Mouse (Mus musculus): Measurements from ENCODE around the gene Trim66. TPM values are rescaled to one million over a fixed set of nuclear protein-coding genes. Genes with fewer than 3 reads are reported as not detected.
A peak's percentile ranks its signal among the peaks of the same experiment; 100 is the strongest.

The Trim66 gene
- 1 to 10 TPM; 8.3 to 8.5 TPM for total RNA-seq (2021)

- intact Hi-C loops (cut with DNase I) = no loop called here
- DNase-seq (ENCODE audit: extremely low spot score in 1 of 2, low spot score in 2 of 2) = no peak
Measured at GRCm38 (mm10) chr7:109508034-109508433, at the start of gene Trim66. TSS of gene Trim66 (minus strand) at chr7:109508134.

DNA sequence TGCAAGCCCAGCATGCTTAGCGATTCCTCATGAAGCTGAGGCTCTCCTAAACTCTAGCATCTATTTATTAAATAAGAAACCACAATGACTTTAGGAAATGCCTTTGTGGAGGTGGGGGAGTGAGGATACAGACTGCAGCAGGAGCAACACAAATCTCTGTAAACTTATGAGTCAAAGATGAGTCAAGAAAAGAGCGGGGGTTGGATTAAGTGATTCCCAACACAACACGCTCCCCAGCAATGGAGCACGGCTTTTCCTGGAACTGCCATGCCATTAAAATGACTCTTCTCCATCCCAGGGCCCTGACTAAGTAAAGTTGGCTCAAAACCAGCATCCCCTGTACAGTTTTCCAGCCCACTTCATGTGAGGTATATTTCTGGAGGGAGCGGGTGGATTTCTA, 38.8 kb upstream of the Trim66 start:
- DNase-seq (ENCODE audit: extremely low spot score in 1 of 2, low spot score in 2 of 2) = no peak
- intact Hi-C loops (cut with DNase I) = no loop called here

DNA sequence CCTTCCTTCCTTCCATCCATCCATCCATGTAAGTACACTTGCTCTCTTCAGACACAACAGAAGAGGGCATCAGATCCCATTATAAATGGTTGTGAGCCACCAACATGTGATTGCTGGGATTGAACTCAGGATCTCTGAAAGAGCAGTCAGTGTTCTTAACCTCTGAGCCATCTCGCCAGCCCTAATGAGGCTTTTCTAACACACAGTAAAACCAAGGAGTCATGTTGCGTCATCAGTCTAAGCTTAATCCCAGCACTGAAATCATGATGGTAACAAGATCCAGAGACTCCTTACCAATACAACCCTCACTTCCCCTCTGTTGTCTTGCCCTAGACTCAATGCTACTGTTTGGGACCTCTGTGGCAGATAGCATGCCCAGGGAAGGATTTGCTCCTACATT, 38.3 kb upstream of the Trim66 start:
- no peak for DNase-seq (ENCODE audit: extremely low spot score in 1 of 2, low spot score in 2 of 2)
- intact Hi-C loops (cut with DNase I) = no loop called here

- DNase-seq (ENCODE audit: extremely low spot score in 1 of 2, low spot score in 2 of 2) = no peak
- intact Hi-C loops (cut with DNase I) = no loop called here
Measured at GRCm38 (mm10) chr7:109545255-109545993, 37.5 kb upstream of the Trim66 start.

DNA sequence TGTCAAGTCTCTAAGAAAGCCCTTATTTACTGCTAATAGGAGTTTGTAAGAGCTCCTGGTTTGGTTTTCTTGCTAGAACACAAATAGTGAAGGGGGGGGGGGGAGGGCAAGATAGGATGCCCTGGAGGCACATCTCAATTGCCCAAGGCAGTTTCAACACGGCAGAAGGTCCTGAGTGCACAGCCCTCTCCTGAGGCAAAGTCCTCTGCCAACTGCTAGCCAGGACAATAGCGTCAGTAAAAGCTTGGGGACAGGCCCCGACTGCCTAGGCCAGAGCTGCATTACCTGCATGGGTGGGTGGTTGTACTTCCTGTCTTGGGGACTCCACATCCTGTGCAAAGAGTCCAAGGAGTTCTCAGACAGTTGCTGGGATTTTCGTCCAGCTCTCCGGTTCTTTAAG, 36.9 kb upstream of the Trim66 start:
- intact Hi-C loops (cut with DNase I) = no loop called here
- DNase-seq (ENCODE audit: extremely low spot score in 1 of 2, low spot score in 2 of 2) = no peak

GRCm38 (mm10) chr7:109542364-109542628, 34.4 kb upstream of the Trim66 start:
- no peak for DNase-seq (ENCODE audit: extremely low spot score in 1 of 2, low spot score in 2 of 2)
- intact Hi-C loops (cut with DNase I) = no loop called here

GRCm38 (mm10) chr7:109541609-109542363, 33.9 kb upstream of the Trim66 start:
- intact Hi-C loops (cut with DNase I) = no loop called here
- no peak for DNase-seq (ENCODE audit: extremely low spot score in 1 of 2, low spot score in 2 of 2)

GRCm38 (mm10) chr7:109540902-109541301, 33.0 kb upstream of the Trim66 start:
- intact Hi-C loops (cut with DNase I) = no loop called here
- DNase-seq (ENCODE audit: extremely low spot score in 1 of 2, low spot score in 2 of 2) = no peak

- peak; percentile 45 to 87 for DNase-seq (ENCODE audit: extremely low spot score in 1 of 2, low spot score in 2 of 2)
- intact Hi-C loops (cut with DNase I) = loop anchor here (5.0 kb wide), 1 partner anchor 81 kb away; no protein-coding TSS in a partner anchor
Measured at GRCm38 (mm10) chr7:109536451-109536946, 28.6 kb upstream of the Trim66 start.

GRCm38 (mm10) chr7:109534921-109535320, 27.0 kb upstream of the Trim66 start:
- DNase-seq (ENCODE audit: extremely low spot score in 1 of 2, low spot score in 2 of 2) = no peak
- intact Hi-C loops (cut with DNase I) = loop anchor here (5.0 kb wide), 1 partner anchor 82 kb away; no protein-coding TSS in a partner anchor

DNA sequence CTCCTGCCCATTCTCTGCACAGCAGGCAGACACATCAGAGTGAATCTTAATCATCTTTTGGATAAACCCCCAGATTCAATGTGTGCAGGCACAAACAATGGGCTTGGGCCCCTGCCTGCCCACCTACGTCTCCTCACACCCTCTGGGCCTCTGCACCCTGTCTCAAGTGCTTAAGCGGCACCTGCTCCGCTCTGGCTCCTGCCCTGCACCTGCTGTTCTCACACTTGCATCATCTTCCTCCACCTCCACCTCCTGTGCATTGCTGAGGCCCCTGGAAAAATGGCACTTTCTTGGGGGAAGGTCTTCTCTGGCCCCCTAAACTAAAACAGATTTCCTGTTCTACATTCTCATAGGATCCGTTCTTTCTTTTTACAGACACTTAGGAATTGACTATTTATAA, 26.0 kb upstream of the Trim66 start:
- DNase-seq (ENCODE audit: extremely low spot score in 1 of 2, low spot score in 2 of 2) = no peak
- intact Hi-C loops (cut with DNase I) = no loop called here

GRCm38 (mm10) chr7:109533129-109533528, 25.2 kb upstream of the Trim66 start:
- intact Hi-C loops (cut with DNase I) = no loop called here

GRCm38 (mm10) chr7:109532691-109533090, 24.8 kb upstream of the Trim66 start:
- intact Hi-C loops (cut with DNase I) = no loop called here
- no peak for DNase-seq (ENCODE audit: extremely low spot score in 1 of 2, low spot score in 2 of 2)

More at GRCm38 (mm10) chr7:109533129-109533528, 25.2 kb upstream of the Trim66 start:
- DNase-seq (ENCODE audit: extremely low spot score in 1 of 2, low spot score in 2 of 2) = no peak

GRCm38 (mm10) chr7:109531501-109531900, 23.6 kb upstream of the Trim66 start:
- intact Hi-C loops (cut with DNase I) = no loop called here

DNA sequence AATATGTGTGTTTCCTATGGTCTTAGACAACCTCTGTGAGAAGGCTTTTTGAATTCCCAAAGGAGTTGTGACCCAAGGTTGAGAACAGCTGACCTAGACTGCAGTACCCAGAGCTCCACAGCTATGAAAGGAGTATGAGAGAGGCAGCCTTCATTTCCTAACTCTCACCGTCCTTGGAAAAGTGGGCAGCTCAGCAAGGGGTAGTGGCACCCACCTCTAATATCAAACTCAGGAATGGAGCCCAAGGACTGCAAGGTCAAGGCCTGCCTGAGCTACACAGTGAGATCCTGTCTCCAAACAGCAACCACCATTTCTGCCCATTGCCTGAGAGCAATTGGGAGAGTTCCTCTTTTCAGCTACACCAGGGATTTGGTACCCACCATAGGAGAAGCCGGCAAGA, 21.8 kb upstream of the Trim66 start:
- intact Hi-C loops (cut with DNase I) = no loop called here
- DNase-seq (ENCODE audit: extremely low spot score in 1 of 2, low spot score in 2 of 2) = no peak

More at GRCm38 (mm10) chr7:109531501-109531900, 23.6 kb upstream of the Trim66 start:
- DNase-seq (ENCODE audit: extremely low spot score in 1 of 2, low spot score in 2 of 2) = no peak

GRCm38 (mm10) chr7:109528356-109528755, 20.4 kb upstream of the Trim66 start:
- intact Hi-C loops (cut with DNase I) = no loop called here

DNA sequence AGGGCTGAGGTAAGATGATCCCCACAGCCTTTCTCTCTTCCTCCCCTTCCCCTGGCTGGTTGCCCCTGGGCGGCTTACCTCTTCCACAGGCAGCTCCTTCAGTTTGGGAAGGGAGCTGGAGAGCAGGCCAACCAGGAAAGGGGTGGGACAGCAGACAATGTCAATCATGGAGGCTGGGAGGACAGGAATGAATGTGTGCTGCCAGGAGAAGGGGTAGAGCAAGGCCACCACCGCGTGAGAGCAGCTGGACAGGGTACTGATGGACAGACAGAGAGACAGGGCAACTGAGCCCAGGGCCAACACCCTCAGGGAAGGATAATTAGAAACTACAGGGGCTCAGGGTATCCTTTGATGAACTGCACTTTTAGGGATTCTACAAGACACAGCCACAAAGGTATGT, 19.6 kb upstream of the Trim66 start:
- DNase-seq (ENCODE audit: extremely low spot score in 1 of 2, low spot score in 2 of 2) = no peak
- intact Hi-C loops (cut with DNase I) = loop anchor here (2.0 kb wide), 1 partner anchor 191 kb away; no protein-coding TSS in a partner anchor

More at GRCm38 (mm10) chr7:109528356-109528755, 20.4 kb upstream of the Trim66 start:
- peak; percentile 28 to 71 for DNase-seq (ENCODE audit: extremely low spot score in 1 of 2, low spot score in 2 of 2)

DNA sequence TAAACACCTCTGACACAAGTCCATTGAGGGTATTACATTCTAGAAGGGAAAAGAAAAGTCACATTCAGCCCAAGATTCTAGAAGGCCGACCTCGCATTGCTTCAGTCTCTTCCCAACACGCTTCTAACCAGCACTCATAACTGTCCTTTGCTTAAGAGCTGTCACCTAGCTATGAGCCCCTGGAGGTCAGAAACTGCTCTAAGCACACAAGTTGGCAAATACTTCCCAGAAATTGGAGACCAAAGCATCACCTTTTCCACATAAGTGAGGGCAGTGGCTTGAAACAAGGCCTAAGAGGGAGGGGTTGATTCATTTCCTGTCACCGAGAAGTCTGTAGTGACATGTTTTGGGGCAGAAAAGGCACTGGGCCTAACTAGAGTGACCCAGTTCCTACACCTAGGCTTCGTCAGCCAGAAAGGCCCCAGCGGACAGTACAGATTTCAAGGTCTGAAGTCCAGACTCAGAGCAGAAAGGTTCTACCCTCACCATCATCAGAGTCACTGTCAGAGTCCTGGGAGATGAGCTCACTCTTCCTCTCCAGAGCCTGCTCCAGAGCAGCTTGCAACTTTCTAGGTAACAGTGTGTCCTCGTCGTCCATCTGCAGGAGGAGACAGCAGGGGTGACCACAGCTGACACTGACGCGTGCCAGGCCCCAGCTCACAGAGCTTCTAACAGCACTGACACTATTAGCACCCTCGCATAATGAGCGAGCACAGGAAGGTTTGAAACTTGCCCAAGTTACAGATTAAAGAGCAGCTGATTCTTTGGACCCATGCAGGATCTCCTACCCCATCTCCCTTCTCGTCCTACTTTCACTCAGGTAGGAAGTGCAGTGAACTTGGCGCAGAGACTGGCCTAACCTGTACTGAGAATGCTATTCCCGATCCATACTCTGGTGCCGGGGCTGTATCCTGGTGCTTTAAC, 18.1 kb upstream of the Trim66 start:
- DNase-seq (ENCODE audit: extremely low spot score in 1 of 2, low spot score in 2 of 2) = no peak
- intact Hi-C loops (cut with DNase I) = loop anchor here (2.0 kb wide), 1 partner anchor 193 kb away; no protein-coding TSS in a partner anchor

- DNase-seq (ENCODE audit: extremely low spot score in 1 of 2, low spot score in 2 of 2) = no peak
- intact Hi-C loops (cut with DNase I) = no loop called here
Measured at GRCm38 (mm10) chr7:109524763-109525162, 16.8 kb upstream of the Trim66 start.
